Mouse (Mus musculus) left cerebral cortex, adult 9 months (tissue): ENCODE results near the gene Sphkap.

Experiments used
- DNase-seq, 2 experiments: peaks; one replicate each; pipeline ENCODE4 v3.0.0; 2022; ENCODE audit warnings: low spot score in 2 of 2

Sphkap gene

DNA sequence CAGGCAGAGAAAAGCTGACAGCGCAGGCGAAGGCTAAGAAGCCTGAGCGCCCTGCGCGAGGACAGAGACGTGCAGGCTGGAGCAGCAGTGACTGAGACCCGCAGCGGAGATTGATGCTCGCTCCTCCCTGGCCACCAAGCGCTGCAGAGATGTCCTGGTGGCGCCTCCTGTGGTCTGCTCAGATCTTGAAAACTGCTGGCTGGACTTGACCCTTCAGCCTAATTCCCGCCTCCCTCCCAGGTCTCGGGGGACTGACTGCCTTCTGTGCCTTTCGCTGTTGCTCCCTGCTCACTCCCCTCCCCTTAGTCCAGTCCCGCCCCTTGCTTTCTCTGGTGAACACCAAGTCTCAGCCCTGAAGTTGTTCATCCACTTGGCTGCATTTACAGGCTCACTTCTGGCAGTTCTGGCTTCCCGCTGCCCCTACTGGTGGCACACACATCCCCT, at the start of gene Sphkap:
Gene Sphkap, minus strand, starts transcription at position 180 of the 444 bp plus-strand sequence.
- peak in 1 of 2 experiments; percentile 68 for DNase-seq

DNA sequence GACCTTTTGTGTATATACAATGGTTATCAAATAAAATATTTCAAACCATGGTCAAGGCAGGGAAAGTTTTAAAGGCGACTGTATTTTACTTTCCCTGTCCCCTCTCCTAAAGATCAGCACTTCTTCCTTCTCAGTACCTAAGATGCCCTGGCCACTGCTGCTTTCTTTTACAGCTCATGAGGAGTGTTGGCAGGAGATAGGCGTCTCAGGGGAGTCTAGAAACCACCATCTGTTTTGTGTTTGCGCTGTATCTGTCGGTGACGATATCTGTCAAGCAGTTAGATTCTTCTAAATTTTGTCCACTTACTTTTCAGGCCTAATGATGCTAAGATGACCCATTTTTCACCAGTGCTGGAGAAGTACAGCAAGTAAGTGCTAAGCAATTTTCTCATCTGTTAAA, 43.3 kb upstream of the Sphkap start:
- no peak for DNase-seq

DNA sequence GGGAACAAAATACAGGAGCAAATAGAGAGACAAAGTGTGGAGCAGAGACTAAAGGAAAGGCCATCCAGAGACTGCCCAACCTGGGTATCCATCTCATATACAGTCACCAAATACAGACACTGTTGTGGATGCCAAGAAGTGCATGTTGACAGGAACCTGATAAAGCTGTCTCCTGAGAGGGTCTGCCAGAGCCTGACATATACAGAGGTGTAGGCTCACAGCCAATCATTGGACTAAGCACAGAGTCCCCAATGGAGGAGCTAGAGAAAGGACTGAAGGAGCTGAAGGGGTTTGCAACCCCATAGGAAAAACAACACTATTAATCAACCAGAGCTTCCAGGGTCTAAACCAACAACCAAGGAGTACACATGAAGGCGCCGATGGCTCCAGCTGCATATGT, 32.4 kb upstream of the Sphkap start:
- DNase-seq: no peak

DNA sequence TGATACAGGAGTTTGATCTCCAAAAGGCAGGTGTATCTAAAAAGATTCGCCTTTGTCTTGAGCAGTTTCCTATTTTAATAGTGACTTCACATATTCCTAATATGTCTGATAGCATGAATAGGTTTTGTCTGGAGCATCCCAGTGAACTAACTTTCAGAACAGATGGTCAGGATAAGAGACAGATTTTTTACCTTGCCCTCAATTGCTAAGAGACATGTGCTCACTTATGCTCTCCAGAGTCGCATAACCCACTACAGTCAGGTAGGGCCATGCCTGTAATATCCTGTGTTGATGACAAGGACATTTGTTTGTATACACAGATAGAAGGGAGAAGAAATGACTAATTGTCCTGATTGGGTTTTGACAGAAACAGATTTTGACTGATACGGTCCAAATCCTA, 25.9 kb upstream of the Sphkap start:
- DNase-seq: no peak

DNA sequence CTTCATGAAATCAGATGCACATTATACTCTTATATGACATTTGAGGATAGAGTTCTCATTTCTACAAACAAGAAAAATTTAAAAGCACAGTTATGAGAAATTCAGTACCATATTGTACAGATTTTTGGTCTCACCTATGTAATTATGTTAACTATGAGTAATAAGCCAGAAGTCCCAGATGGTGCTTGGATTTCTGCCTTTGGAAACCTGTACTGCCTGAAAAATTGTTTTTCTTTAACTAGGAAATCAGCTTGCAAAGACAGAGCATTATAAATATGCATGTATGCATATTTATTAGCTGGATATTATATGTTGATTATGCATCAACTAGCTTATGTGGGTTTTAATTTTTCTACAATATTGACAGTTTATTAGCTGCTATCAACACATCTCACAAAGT, 21.9 kb upstream of the Sphkap start:
- peak in 1 of 2 experiments; percentile 26 for DNase-seq

DNA sequence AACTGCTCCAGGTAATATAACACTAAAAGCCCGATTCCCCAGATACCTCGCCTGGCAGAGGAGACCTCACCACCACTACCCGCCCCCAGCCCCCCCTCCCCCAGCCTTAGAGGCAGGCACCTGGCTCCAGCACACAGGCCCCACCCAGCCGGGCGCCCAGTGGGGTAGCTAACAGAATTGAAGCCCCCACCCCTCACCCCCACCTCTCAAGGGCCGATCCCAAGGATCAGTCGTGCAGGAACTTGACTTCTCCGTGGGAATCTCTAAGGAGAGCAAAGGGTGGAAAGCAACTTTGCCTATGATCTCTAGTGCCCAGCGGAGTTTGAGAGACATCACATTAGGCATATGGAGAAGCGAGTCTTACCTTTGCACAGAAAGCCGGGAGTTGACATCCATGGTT, 384 bp downstream of the Sphkap start:
- DNase-seq: no peak

DNA sequence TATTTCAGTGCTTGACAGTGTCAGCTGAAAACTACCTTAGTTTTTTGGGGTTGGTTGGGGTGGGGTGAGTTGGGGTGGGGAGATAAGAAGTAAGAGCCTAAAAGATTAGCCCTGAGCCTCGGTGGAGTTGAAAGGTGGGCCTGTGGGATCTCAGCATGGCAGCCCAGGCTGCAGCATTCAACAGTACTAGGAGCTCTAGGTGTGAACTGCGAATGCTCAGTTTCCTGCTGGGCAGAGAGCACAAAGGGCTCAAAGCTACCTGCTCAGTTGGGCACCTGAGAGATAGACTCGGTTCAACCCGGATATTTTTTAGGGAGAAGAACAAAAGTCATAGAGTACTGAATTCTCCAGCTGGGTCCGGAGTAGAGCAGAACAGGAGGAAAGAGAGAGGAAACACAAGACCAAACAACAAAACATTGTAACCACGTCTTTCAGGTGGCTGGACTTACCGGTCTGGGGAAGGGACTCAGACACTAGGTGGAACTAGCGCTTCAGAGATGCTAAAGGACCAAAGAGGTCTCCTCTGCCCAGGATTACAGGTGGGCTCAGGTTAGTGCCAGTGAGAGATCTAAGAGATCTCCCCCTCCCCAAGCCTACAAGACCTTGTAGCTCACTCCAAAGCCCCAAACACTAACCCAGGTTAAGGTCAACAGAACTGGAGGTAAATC, 984 bp downstream of the Sphkap start:
- DNase-seq: peak in 1 of 2 experiments; percentile 41

DNA sequence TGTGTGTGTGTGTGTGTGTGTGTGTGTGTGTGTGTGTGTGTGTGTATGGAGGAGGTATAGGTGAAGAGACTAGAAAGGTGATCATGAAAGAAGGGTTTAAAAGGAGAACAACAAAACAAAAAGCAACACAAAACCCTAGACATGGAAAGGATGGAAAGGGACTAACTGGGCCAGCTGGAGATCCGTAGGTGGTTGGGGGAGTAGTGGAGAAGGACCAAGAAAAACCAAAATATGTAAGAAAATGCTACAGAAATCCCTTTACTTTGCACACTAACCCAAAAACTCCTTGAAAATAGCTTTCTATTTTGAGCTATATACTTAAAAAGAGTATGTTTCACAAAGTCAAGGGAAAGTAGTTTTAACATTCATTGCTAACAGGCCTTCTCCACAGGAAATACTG, 6.9 kb downstream of the Sphkap start:
- peak in 1 of 2 experiments; percentile 24 for DNase-seq

DNA sequence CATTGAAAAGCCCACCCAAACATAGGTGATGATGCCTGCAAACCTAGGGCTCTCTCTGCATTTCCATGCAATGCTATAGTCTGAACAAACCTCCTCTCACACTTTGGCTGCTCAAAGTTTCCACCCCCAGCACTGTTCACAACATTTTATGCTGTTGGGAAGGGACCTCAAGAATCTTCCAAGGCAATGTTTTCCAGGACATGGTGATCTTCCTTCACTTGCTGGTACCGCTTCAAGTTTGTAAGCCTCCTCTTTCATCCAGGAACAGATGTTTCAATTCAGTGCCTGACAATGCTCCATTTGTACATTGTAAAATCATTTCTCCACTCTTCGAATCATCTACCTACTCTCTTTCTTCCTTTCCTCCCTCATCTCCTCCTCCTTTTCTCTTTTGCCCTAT, 11.7 kb downstream of the Sphkap start:
- no peak for DNase-seq

DNA sequence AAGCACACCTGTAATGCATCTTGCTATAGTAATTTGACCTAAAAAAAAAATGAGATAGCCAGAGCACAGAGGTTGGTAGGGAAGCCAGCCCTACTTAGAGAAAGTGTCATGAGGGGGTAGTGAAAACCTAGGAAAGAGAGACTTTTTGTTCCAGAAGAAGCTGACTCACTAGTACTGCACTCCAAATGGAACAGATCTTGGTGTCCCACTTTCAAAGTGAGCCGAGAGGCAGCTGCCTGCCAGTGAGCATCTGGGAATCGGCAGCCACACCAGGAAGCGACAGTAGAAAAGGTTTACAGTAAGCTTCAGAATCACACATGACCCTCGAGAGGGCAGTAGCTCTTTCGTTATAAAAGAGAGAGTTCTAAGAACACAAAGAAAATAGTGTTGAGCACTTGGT, 12.4 kb downstream of the Sphkap start:
- DNase-seq: peak in 1 of 2 experiments; percentile 43

DNA sequence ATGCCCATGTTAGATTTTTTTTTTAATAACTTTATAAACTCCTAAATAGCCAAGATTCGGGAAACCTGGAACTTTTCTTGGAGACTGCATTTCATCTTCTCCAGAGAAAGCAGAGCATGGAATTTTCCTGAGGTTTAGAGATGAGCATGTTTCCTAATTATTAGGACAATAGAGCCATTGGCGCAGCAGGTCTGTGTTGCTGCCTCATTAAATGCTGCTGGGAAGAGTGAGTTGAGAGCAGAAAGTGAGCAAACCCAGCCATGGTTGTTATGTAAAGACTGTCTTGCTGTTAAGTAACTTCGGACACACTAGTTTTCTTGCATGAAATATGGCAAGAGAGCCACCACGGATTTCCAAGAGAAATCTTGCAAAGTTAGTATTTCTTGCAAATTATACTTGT, 18.6 kb downstream of the Sphkap start:
- no peak for DNase-seq

DNA sequence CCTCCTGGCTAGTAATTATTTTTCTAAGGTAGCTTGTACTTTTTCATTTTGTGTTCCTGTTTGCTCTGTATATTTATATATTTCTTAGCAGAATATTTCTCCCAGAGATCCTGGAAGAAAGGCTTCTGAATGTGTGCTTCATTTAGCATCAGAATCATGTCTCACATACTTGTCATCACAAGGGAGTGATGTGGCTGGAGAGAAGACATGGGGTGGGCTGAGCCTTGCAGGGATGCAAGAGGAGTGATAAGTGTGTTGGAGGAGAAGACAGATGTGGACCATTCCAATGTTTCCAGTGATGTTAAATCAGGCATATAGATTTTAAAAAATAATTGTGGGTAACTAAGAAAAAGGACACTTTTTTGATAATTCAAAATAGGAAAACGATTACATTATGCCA, 30.6 kb downstream of the Sphkap start:
- DNase-seq: no peak

DNA sequence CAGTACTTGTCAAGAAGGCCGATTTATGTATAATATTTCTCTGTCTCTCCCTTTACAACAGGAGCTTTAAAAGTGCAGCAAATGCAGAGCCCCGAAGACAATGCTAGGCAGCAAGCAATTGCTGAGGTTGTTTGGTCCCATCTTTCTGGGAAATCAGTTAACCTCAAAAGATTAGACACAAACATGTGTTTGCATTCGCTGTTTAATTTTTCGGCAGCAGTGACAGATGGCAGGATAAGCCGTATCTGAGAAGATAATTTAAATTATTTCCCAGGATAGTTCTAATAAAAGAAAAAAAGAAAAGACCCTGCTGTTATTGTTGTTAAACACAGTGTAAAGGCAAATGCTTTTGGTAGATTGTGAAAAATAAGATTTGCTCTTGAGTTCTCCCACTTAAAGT, 41.5 kb downstream of the Sphkap start:
- DNase-seq: no peak

DNA sequence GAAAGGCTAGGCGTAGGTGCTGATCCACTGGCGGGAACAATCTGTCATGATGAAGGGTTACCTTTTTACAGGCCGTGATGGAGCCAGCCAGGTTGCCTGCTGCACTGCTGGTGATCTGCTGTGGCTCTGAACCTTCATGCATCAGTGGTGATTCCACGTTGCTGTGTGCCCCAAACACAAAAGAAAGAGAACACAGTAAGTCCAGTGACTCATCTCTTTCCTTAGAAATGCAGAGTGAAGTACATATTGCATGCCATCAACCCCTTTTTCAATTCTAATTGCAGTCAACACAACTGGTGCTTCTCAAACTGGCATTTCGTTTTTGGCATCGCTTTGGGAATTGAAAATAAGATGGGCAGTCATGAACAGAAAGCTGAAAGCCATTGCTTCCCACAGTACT, 45.8 kb downstream of the Sphkap start:
- DNase-seq: no peak

DNA sequence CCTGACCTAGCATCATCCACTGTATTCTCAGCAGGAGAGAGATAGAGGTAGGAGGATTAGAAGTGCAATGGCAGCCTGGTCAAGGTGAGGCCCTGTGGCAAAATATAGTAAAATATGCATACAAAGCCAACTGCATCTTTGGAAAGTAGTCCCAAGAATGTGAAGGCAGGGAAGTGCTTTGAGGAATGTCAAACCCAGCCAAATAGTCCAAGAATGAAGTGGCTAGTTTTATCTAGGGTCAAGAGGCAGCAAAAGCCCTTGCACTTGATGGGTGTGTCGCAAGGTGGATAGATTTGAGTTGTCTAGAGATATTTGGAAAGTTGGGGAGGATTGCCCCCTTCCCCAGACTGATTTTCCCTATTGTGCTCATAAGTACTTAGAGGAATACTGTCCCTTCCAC, 61.5 kb downstream of the Sphkap start:
- no peak for DNase-seq

DNA sequence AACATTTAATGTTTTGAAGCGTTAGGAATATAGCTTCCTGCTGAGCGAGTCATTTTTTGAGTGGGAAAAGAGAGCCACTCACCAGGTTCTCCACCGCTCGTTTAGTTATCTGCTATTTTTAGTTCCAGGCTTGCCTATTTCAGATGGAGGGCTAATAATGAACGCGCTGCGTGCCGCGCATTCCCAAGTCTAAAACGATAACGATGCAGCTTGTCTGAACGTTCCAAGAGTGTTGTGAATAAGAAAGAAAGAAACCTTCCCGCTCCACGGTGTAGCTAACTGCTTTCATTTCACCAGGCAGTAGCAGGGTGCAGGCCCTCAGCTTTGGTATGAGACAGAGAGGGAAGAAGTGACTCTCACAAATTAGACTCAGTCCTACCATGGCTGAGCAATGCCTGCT, 62.4 kb downstream of the Sphkap start:
- no peak for DNase-seq

DNA sequence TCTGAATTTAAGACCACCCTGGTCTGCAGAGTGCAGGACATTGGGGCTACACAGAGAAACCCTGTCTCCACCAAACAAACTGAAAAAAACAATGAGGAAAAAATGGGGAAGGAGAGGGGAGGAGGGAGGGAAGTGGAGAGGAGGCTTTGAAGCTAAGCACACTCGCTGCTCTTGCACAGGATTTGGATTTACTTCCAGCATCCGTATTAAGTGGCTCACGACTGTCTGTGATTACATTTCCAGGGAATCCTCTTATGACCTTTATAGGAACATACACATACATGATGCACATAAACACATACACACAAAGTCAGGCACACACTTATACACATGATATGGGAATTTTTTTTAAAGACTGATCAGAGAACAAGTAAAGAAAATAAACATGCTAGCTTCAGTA, 62.9 kb downstream of the Sphkap start:
- DNase-seq: no peak

DNA sequence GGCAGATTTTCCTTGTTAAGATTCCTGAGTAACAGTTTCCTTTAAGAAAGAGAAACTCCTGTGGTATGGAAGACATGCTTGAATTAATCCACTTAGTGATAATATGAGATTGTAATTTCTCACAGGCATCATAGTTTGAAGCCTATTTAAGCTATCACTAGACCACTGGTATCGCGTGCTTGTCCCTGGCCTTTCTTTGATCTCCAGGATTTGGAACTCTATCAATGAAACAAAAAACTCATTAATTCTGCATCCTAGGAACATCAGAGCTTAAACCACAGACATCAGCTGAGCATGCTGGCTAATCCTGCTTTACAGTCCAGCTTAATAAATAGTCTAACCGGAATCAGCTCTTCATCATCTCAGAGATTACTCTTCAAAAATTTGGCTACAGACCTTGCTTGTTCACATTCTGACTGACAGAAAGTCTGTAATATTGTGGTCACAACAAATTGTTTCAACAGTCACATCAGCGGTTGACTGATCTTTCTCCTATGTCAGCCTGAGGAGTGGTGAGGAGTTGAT, 65.2 kb downstream of the Sphkap start:
- DNase-seq: no peak

DNA sequence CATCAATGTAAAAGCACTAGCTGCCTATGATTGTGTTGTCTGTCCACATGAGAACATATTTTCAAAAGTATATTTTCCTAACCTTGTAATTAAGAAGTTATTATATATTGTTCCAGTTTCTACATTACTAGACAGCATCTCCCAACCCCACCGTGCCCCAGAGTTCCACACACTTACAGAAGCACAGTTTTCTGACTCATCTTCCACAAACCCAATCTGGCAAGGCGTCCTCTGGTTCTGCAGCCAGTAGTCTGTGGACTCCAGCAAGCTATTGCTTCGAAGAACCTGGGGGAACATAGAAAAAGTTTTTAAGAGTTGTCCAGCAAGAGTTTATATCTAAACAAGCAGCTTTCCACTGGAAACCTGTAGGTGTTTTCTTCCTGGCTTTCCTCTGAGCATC, 68.6 kb downstream of the Sphkap start:
- no peak for DNase-seq

DNA sequence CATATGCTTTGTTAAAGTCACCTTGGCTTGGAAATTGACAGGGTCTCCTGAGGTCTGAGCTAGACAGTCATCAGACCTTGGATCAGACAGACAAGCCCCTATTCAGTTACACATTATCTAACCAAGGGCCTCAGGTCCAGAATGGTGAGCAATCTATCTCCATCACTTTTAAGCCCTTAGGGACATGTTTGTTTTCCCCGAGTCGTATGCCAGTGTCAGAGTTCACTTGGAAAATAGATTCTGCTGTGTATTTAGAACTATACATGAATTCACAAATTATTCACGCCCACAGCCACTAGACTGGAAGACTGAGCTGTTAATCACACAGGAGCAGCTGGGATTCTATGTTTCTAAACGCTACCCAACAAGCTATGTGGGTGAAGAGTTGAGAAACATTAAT, 91.1 kb downstream of the Sphkap start:
- DNase-seq: no peak

DNA sequence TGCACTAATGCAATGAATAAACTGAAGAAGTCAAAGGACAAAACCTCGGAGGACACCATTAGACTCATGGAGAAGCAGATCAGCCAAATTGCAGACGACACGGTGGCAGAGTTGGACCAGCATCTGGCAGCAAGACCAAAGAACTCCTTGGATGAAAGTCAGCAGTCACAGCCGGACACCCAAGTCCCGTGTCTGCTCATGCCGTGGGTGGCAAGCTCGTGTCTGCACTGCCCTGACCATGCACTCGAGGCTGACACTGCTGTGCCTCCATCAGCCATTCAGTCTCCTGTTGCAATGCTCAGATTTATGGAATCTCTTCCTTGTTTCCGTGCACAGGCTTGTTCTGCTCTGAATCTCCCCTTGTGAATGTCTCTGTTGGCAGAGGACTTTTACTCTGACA, 92.9 kb downstream of the Sphkap start:
- DNase-seq: no peak

DNA sequence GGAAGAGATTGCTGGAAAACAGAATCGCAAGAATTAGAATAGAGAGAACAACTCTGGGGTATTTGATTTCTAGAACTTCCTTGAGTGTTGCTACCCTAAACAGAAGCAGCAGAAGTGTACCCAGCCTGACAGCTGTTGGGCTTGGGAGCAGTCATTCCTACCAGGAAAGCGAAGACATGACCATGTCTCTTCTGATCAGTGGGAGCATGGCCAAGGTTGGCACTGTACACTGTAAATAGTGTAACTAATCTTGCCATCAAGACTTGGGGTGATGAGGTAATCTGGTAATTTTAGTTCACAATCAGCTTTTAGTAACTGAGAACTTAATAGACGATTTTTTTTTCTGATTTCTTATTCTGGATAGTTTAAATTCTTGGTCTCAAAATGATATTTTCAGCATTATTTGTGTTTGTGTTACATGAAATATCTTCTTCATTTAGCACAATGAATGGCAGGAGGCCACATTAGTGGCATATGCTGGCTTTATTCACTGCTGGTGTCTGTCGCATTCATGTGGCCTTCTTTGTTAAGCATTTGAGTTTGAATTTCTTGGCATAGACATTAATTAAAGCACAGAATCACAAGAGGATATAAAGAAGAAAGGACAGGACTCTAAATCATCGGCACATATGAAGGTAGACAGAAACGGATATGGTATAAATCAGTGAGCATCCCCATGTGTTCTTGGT, 96.2 kb downstream of the Sphkap start:
- no peak for DNase-seq
